Mouse (Mus musculus) myocyte (in vitro differentiated cells): Measurements from ENCODE around the gene Fip1l1. TPM values are rescaled to one million over a fixed set of nuclear protein-coding genes. Genes with fewer than 3 reads are reported as not detected.

Experiments
- H3K27me3 ChIP-seq: one replicate; pipeline ENCODE4 v1.6.1; 2011; ENCODE audit not compliant: control insufficient read depth, insufficient read depth, insufficient read length
- H3K36me3 ChIP-seq: one replicate; pipeline ENCODE4 v1.6.1; 2011; ENCODE audit not compliant: control insufficient read depth, insufficient read depth
- H3K4me2 ChIP-seq: one replicate; pipeline ENCODE4 v1.6.1; 2011; ENCODE audit warnings: low read depth, control low read depth
- H3K4me3 ChIP-seq: one replicate; pipeline ENCODE4 v1.5.1; 2011; ENCODE audit warnings: mild to moderate bottlenecking, control low read depth, moderate library complexity
- H3K79me2 ChIP-seq: one replicate; pipeline ENCODE4 v1.6.1; 2011; ENCODE audit not compliant: control insufficient read depth, insufficient read depth
- H3ac ChIP-seq: one replicate; pipeline ENCODE4 v1.6.1; 2011; ENCODE audit not compliant: control insufficient read depth, insufficient read length
- CEBPB ChIP-seq: IDR thresholded peaks from 2 replicates; pipeline ENCODE4 v1.6.1; 2011; ENCODE audit warnings: mild to moderate bottlenecking, moderate library complexity; ENCODE audit not compliant: poor library complexity, insufficient read depth, severe bottlenecking
- E2F4 ChIP-seq: IDR thresholded peaks from one replicate; pipeline ENCODE4 v1.6.1; 2011; ENCODE audit warnings: mild to moderate bottlenecking, control low read depth, moderate library complexity; ENCODE audit not compliant: insufficient read depth
- MAX ChIP-seq: IDR thresholded peaks from one replicate; pipeline ENCODE4 v1.6.1; 2011; ENCODE audit warnings: low read depth, mild to moderate bottlenecking, control low read depth
- MYOD1 ChIP-seq, 3 experiments: IDR thresholded peaks; one replicate each; pipeline ENCODE4 v1.6.1; 2011; ENCODE audit warnings: control low read depth in 2 of 3, low read depth in 2 of 3, mild to moderate bottlenecking in 2 of 3, moderate library complexity in 1 of 3; ENCODE audit not compliant: insufficient read length in 2 of 3, control insufficient read depth in 1 of 3
- MYOG ChIP-seq, 3 experiments: IDR thresholded peaks; one replicate each; pipeline ENCODE4 v1.6.1; 2011; ENCODE audit warnings: control low read depth in 2 of 3, low read depth in 2 of 3, mild to moderate bottlenecking in 2 of 3; ENCODE audit not compliant: insufficient read length in 2 of 3, control insufficient read depth in 1 of 3, insufficient read depth in 1 of 3
- POLR2A ChIP-seq: IDR thresholded peaks from one replicate; pipeline ENCODE4 v1.6.1; 2011; ENCODE audit warnings: low read depth, mild to moderate bottlenecking, control low read depth, moderate library complexity; ENCODE audit not compliant: insufficient read length
- POLR2AphosphoS2 ChIP-seq: IDR thresholded peaks from one replicate; pipeline ENCODE4 v1.6.1; 2011; ENCODE audit warnings: low read depth, control low read depth; ENCODE audit not compliant: insufficient read length
- REST ChIP-seq: IDR thresholded peaks from one replicate; pipeline ENCODE4 v1.6.1; 2011; ENCODE audit warnings: mild to moderate bottlenecking, control low read depth, moderate library complexity; ENCODE audit not compliant: insufficient read depth, insufficient read length
- SRF ChIP-seq: IDR thresholded peaks from one replicate; pipeline ENCODE4 v1.6.1; 2011; ENCODE audit warnings: low read depth; ENCODE audit not compliant: control insufficient read depth, insufficient read length
- TCF12 ChIP-seq: IDR thresholded peaks from one replicate; pipeline ENCODE4 v1.6.1; 2011; ENCODE audit warnings: mild to moderate bottlenecking, control low read depth; ENCODE audit not compliant: poor library complexity, insufficient read depth, severe bottlenecking
- TCF3 ChIP-seq: IDR thresholded peaks from one replicate; pipeline ENCODE4 v1.6.1; 2011; ENCODE audit warnings: low read depth, control low read depth; ENCODE audit not compliant: insufficient read length
- USF1 ChIP-seq: IDR thresholded peaks from one replicate; pipeline ENCODE4 v1.6.1; 2011; ENCODE audit warnings: low read depth, mild to moderate bottlenecking, control low read depth, moderate library complexity
- polyA plus RNA-seq: library from polyadenylated mRNA; unstranded; fragments of >200 nt; fragmentation: generic; extraction: Trizol; gene quantifications from one replicate; pipeline ENCODE4 v1.2.1, GENCODE M21; 2012; ENCODE audit warnings: missing spikeins

Gene Fip1l1
- polyA plus RNA-seq, 1 experiment: 35.9 TPM

DNA sequence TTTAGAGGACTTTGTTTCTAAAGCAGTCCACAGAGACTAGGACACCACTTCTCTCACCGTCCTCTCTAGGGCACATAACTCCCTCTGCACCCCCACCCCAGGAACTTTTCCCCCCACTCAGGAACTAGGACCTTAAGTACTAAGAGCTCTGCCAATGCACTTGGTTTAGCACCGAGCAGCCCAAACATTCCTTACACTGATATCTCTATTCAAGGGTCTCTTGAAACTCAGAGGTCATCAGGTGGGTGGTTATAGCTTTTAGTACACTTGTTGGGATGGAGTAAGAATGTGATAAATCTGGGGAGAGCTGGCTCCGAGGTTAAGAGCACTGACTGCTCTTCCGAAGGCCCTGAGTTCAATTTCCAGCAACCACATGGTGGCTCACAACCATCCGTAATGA is 77.5 kb downstream of the Fip1l1 start:
- Histone ChIP-seq H3K4me2 (no peak overlapping the region), H3K4me3 (no peak overlapping the region), H3ac (no peak overlapping the region), H3K27me3 (no peaks in the 10 kb centered on the region), H3K36me3 (no peaks in the 10 kb centered on the region), H3K79me2 (no peaks in the 10 kb centered on the region)
- TF ChIP-seq MYOD1 (IDR thresholded peaks at IDR 0.05; ENCODE audit: control insufficient read depth in 1 of 3, insufficient read length in 2 of 3, low read depth in 2 of 3) (no peak), MYOG (IDR thresholded peaks at IDR 0.05; ENCODE audit: control insufficient read depth in 1 of 3, insufficient read depth in 1 of 3, insufficient read length in 2 of 3, low read depth in 2 of 3) (no peak), E2F4 (no peak), TCF12 (no peak), USF1 (no peak), REST (no peak), CEBPB (no peak), SRF (no peak), POLR2A (no peak)

DNA sequence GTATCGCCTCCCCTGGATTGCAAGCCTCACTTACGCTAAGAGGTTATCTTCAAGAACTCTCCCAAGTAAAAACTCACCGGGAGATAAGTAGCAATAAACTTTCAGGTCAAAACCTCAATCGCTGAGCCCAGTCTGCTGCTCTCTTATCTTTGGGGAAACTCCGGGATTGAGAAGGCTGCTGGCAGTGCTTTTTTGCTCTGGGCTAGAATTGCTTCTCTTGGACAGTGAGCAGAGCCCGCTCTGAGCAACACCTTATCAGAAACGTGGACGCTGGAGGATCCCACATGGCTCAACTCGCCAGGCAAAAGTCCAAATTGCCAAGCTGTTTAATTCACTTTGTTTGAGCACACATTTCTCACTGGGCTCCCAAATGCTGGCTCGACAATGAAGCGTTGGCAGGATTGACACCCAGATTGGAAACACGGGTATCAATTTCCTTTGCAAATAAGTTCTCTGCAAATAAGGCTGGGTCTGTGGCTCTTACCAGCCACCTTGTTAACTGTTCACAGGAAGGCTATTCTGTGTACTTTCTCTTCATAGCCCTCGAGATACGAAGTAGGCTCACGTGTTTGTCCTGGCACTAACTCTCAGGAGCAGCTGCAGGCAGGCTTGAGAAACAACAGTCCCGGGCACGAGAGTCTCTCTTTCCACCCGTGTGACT is 78.4 kb downstream of the Fip1l1 start:
- no peak overlapping the region for H3K4me2 ChIP-seq
- H3K27me3 ChIP-seq: no peaks in the 10 kb centered on the region
- TF ChIP-seq USF1 (no peak), TCF3 (no peak), REST (no peak), MYOD1 (IDR thresholded peaks at IDR 0.05; ENCODE audit: control insufficient read depth in 1 of 3, insufficient read length in 2 of 3, low read depth in 2 of 3) (no peak), CEBPB (no peak), SRF (no peak), POLR2AphosphoS2 (no peak), MYOG (IDR thresholded peaks at IDR 0.05; ENCODE audit: control insufficient read depth in 1 of 3, insufficient read depth in 1 of 3, insufficient read length in 2 of 3, low read depth in 2 of 3) (no peak), MAX (no peak), POLR2A (no peak), TCF12 (no peak), E2F4 (no peak)
- H3K4me3 ChIP-seq: no peak overlapping the region
- no peaks in the 10 kb centered on the region for H3K36me3 ChIP-seq
- H3ac ChIP-seq: no peak overlapping the region
- no peaks in the 10 kb centered on the region for H3K79me2 ChIP-seq

DNA sequence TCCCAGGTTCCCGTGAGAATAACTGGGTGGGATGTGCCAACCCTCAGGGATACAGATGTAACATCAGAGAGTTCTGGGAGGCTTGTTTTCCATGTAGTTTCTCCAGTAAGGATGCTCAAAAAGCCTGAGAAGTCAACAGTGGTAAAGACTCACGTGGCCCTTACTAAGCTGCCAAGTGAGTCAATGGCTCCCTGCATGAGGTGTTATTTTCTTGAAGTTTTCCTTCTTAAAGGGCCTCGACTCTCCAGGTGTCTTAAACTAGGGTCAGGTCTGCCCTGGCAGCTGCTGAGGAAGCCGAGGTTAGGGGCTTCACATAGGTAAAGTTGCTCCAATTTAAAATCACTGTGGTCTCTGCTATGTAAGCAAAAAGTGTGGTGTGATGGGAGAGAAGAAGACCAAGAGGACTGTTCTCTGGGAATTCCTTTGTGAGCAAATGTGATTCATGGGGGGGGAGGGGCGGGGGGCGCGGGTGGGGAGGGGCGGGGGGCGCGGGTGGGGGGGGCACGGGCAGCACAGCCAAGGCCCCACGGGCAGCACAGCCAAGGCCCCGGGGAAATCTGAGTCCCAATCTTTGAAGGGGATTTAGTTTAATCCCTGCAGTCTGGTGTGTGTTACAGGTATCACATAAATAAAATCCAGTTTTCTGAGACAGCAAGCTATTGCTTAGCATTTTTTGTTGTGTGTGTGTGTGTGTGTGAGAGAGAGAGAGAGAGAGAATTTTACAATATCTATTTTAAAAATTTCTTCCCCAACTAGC is 82.7 kb downstream of the Fip1l1 start:
- no peak overlapping the region for H3K4me2 ChIP-seq

DNA sequence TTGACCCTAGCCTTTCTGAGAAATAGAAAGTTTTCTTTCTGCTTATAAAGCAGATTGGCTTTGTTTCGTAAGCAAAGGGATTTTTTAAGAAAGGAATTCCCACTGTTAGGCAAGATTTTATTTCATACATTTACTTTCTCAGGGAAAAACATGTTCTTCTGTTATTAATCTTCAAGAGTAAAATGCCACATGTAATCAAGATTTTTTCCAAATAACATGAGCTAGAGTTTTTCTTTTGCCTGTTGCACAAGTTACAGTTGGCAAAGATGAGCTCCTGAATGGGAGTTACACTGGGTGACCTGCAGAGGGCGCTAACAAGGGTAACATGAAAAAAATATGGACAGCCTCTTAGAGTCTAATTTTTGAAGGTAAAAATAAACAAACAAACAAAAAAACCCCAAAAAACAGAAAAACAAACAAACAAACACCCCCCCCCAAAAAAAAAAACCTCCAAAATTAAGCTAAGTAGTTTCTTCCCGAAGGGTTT is 83.4 kb downstream of the Fip1l1 start:
- Histone ChIP-seq H3K36me3 (no peaks in the 10 kb centered on the region), H3K27me3 (no peaks in the 10 kb centered on the region), H3ac (no peak overlapping the region), H3K4me3 (no peak overlapping the region), H3K4me2 (no peak overlapping the region), H3K79me2 (no peaks in the 10 kb centered on the region)
- TF ChIP-seq TCF12 (no peak), MAX (no peak), SRF (no peak), USF1 (no peak), POLR2A (no peak), E2F4 (no peak), CEBPB (no peak), MYOG (IDR thresholded peaks at IDR 0.05; ENCODE audit: control insufficient read depth in 1 of 3, insufficient read depth in 1 of 3, insufficient read length in 2 of 3, low read depth in 2 of 3) (no peak), TCF3 (no peak), REST (no peak), MYOD1 (IDR thresholded peaks at IDR 0.05; ENCODE audit: control insufficient read depth in 1 of 3, insufficient read length in 2 of 3, low read depth in 2 of 3) (no peak), POLR2AphosphoS2 (no peak)

More for the DNA sequence above, 82.7 kb downstream of the Fip1l1 start:
- no peaks in the 10 kb centered on the region for H3K79me2 ChIP-seq
- TF ChIP-seq MYOG (IDR thresholded peaks at IDR 0.05; ENCODE audit: control insufficient read depth in 1 of 3, insufficient read depth in 1 of 3, insufficient read length in 2 of 3, low read depth in 2 of 3): no peak
- TF ChIP-seq POLR2A: no peak
- TF ChIP-seq MAX: no peak
- TF ChIP-seq E2F4: no peak
- TF ChIP-seq POLR2AphosphoS2: no peak
- no peak for TF ChIP-seq CEBPB
- TF ChIP-seq TCF12: no peak
- no peak for TF ChIP-seq USF1
- no peak for TF ChIP-seq TCF3
- no peak for TF ChIP-seq SRF
- TF ChIP-seq REST: no peak
- TF ChIP-seq MYOD1 (IDR thresholded peaks at IDR 0.05; ENCODE audit: control insufficient read depth in 1 of 3, insufficient read length in 2 of 3, low read depth in 2 of 3): no peak
- H3ac ChIP-seq: no peak overlapping the region
- H3K27me3 ChIP-seq: no peaks in the 10 kb centered on the region
- no peak overlapping the region for H3K4me3 ChIP-seq
- no peaks in the 10 kb centered on the region for H3K36me3 ChIP-seq
